Mouse (Mus musculus) liver (tissue): ENCODE results near the gene Tpcn2.

Experiments
- DNase-seq: peaks from one replicate; pipeline ENCODE4 v3.0.0-alpha.2; 2020; ENCODE audit warnings: mixed read lengths

Tpcn2 gene

DNA sequence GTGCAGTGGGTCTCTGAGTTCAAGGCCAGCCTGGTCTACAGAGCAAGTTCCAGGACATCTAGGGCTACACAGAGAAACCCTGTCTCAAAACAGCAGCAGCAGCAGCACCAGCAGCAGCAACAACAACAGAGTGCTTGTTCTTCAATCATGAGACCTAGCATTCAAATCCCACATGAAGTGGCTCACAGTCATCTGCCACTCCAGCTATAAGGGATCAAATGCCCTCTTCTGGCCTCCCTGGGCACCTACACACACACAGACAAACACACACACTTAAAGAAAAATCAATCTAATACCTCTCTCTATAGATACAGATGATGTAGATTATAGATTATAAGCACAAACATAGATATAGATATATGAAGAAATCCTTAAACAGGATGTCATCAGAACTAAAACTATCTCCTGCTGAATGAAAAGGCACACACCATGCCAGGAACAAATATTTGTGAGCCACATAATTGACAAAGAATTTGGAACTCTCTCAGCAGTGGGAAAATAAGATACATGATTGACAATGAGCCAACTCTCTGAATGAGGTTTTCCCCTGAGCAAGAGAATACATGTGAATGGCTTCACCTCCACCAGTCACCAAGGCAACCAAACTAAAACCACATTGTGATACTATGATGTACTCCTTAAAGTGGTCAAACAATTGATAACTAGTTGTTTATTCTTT lies 137.4 kb downstream of the Tpcn2 start:
- no peak for DNase-seq

DNA sequence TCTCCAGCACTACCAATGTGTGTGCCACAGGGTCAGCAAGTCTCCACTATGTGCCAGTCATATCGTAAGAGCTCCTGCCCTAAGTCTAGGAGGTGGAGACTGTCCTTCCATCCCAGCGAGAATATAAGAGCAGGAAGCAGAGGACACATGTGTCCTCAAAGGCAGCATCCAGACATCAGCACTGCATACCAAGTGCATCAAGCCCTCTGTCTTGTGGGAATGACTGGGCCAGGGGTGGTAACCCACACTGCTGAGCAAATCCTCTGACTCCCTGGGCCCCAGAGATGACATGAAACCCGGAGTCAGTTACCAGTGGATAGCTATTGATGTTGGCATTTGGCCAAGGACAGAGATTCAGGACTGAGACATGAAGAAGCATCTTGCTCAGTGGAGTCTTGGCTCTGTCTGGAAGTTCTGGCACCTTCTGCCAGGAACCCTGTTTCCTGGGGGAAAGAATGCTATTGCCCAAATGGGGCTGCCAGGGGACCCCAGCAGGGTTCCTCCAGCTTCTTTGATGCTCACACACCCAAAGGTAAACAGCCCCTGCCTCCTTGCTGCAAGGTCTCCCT lies 140.2 kb downstream of the Tpcn2 start:
- DNase-seq, result no peak

DNA sequence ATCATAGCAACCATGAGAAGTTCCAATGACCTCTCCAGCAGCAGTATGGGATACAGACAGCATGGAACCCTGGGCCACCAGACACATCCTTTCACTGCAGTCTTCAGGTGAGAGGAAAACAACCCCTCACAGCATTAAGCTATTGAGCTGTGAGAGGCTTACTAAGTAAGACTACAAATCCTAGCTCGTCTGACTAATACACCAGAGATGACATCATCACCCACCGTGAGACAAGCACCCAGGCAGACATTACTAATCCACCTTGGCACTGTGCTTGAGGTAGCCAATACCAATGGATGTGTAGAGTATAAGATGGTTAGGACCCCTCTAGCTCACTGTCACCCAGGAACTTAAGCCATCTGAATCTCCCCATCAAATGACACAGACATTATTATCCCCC lies 143.2 kb downstream of the Tpcn2 start:
- DNase-seq, result no peak

DNA sequence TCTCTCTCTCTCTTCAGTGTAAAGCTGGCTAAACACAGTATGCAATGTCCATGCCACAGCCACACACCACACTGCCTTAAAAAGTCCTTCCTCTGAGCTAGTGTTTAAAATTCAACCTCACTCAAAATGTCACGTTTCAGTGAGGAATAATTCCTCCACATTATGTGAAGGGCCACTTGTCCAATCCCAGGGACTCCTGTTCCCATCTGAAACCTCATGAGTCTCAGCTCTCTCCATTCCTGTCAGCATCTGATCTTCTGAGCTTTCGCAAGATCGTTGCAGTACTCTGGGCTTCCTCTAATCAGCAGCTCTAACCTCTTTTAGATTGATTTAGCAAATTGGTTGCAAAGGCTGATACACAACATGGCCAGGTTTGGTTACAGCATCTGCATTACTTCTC lies 144.2 kb downstream of the Tpcn2 start:
- no peak for DNase-seq

DNA sequence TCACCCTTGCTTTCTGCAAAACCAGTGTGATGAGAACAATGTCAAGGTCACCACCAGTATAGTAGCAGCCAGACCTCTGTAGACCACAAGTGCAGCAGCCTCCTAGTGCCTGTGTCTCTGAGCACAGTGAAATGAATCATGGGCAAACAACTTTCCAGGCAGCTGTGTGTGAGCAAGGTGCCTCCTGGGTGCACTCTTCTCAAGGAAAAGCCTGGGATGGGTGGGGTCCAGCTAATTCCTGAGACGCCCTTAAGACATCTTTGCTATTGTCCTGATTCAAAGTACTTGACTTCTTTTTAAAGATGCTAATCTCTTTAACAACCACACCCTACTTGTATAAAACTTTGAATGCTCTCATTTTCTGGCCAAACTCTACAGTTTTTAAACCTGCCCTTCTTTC lies 144.7 kb downstream of the Tpcn2 start:
- no peak for DNase-seq

DNA sequence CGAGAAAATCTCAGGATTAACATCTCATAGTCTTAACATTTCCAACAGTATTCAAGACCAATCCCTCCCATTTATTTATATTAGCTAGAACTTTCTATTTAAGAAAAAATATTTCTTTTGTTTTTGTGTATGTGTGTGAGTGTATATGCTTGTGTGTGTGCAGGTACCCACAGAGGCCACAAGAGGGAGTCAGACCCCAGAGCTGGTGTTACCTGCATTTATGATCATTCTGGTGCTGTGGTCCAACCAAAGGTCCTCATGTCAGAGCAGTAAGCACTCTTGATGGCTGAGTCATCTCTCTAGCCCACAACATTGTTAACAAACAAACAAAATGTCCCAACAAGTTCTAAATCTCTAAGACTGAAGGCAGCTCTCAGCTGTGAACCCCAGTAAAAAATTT lies 145.9 kb downstream of the Tpcn2 start:
- DNase-seq, result no peak

DNA sequence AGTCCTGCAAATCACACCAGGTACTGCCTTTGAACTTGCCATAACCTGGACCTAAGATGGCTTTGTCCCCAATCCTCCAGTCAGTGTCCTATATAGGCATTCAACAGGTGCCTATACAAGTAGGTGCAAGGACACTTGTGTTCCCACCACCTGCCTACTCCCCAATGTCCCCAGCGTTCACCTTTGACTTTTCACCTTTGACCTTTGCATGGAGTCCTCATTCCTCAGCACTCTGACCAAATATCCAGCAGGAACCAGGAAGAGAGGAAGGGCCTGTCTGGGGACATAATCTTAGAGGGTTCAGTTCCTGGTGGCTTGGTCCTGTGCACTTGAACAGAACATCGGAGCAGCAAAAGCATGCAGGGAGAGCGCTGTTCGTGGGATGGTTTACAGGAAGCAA lies 147.0 kb downstream of the Tpcn2 start:
- no peak for DNase-seq
